Mouse (Mus musculus) liver, adult 2 months (tissue): ENCODE measurements around the gene Rab11fip4. TPM values are rescaled to one million over a fixed set of nuclear protein-coding genes. Genes with fewer than 3 reads are reported as not detected.

Experiments used
- DNase-seq: peaks from one replicate; pipeline ENCODE4 v3.0.0-alpha.2; 2011; ENCODE audit warnings: low read depth, low spot score; ENCODE audit errors: extremely low read depth
- H3K27ac ChIP-seq: fragments of 200-500 bp; replicated peaks from 2 replicates; pipeline ENCODE4 v1.5.1; 2012; ENCODE audit warnings: low read depth, mild to moderate bottlenecking, control low read depth, inconsistent platforms, low read length; ENCODE audit not compliant: insufficient read depth
- H3K27me3 ChIP-seq: fragments of 200-500 bp; 2 replicates; pipeline ENCODE4 v1.6.1; 2012; ENCODE audit warnings: mild to moderate bottlenecking, moderate library complexity, low read length, inconsistent platforms; ENCODE audit not compliant: control insufficient read depth, insufficient read depth
- H3K36me3 ChIP-seq: fragments of 200-500 bp; 2 replicates; pipeline ENCODE4 v1.6.1; 2012; ENCODE audit warnings: low read length, inconsistent platforms; ENCODE audit not compliant: control insufficient read depth, insufficient read depth
- H3K4me1 ChIP-seq: fragments of 200-500 bp; 2 replicates; pipeline ENCODE4 v1.6.1; 2011; ENCODE audit warnings: low read length; ENCODE audit not compliant: control insufficient read depth, insufficient read depth
- H3K4me3 ChIP-seq: fragments of 200-500 bp; 2 replicates; pipeline ENCODE4 v1.5.1; 2011; ENCODE audit warnings: low read depth, mild to moderate bottlenecking, control low read depth, low read length, moderate library complexity; ENCODE audit not compliant: insufficient read depth
- H3K79me2 ChIP-seq: fragments of 200-500 bp; 2 replicates; pipeline ENCODE4 v1.6.1; 2012; ENCODE audit warnings: inconsistent platforms, mild to moderate bottlenecking, low read length, moderate library complexity; ENCODE audit not compliant: control insufficient read depth, insufficient read depth
- H3K9ac ChIP-seq: fragments of 200-500 bp; 2 replicates; pipeline ENCODE4 v1.6.1; 2012; ENCODE audit warnings: low read depth, mild to moderate bottlenecking, control low read depth, inconsistent platforms, low read length
- CTCF ChIP-seq: fragments of 200-500 bp; IDR thresholded peaks from 2 replicates; pipeline ENCODE4 v1.5.1; 2011; ENCODE audit warnings: low read depth, low read length, control low read depth
- POLR2A ChIP-seq: fragments of 200-500 bp; IDR thresholded peaks from 2 replicates; pipeline ENCODE4 v1.6.1; 2011; ENCODE audit warnings: low read length, control low read depth; ENCODE audit not compliant: insufficient read depth; ENCODE audit errors: extremely low read depth
- WGBS: fragments of 180-500 bp; shearing (Covaris S2); methylation state at CpG from one replicate; pipeline ENCODE4 v1.1.7; 2018; 5-methylcytosine and 5-hydroxymethylcytosine counted together
- polyA plus RNA-seq: library from polyadenylated mRNA; depleted of rRNA; stranded (reverse); fragments of >200 nt; gene quantifications from 2 replicates; pipeline ENCODE4 v1.2.3, GENCODE M21; 2012
- total RNA-seq: library from RNA; depleted of rRNA; stranded (reverse); fragments of >200 nt; gene quantifications from 2 replicates; pipeline ENCODE4 v1.2.3, GENCODE M21; 2014

Gene Rab11fip4
- total and polyA plus RNA-seq, 2 experiments: 3.1 to 8.1 TPM

DNA sequence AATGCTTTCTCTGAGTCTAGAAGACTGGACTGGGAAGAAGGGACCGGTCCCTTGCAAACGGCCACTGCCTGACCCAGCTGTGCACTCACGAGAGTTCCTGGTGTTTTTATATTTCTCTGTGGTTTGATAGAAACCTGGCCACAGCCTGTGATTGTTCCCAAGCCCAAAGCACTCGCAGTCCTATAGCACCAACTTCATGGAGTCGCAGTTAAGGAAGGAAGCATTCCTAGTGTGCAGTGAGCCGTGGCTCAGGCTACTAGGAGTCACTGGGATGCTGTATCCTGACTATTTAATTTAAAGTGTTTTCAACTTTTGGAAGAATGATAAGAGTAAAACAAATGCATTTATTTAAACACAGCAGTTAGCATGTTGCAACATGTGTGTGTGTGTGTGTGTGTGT is 39.5 kb downstream of the Rab11fip4 start:
- Histone ChIP-seq H3K27ac (no peak overlapping the region), H3K4me3 (no peak overlapping the region), H3K27me3 (no peaks in the 10 kb centered on the region), H3K79me2 (no peaks in the 10 kb centered on the region), H3K36me3 (no peaks in the 10 kb centered on the region), H3K4me1 (no peaks in the 10 kb centered on the region), H3K9ac (no peak overlapping the region)
- WGBS: 83% methylated on average over 6 of the region's 6 CpGs
- DNase-seq: no peak
- no peak for TF ChIP-seq POLR2A
- TF ChIP-seq CTCF: no peak

DNA sequence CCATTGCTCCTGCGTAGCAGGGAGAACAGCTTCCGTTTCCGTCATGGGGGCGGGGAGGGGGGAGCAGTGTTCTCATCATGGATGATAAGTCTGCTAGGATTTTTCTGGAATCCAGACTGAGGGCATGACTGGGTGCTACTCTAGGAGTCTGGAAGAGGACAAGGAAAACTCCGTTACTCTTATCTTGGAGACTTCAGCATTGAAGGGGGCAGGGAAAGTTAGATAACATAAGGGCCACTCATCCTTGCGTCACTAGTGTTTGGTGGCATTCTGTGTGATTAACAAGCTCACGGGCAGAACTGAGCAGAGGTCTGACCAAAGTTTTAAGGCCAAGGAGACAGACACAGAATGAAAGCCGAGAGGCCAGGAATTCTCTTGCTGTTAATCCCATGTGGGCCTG is 42.4 kb downstream of the Rab11fip4 start:
- no peaks in the 10 kb centered on the region for H3K27me3 ChIP-seq
- no peaks in the 10 kb centered on the region for H3K79me2 ChIP-seq
- no peak overlapping the region for H3K9ac ChIP-seq
- 76% methylated on average over 8 of the region's 8 CpGs for WGBS
- H3K27ac ChIP-seq: no peak overlapping the region
- H3K4me1 ChIP-seq: no peaks in the 10 kb centered on the region
- no peak overlapping the region for H3K4me3 ChIP-seq
- TF ChIP-seq CTCF: no peak
- no peak for TF ChIP-seq POLR2A
- no peak for DNase-seq
- no peaks in the 10 kb centered on the region for H3K36me3 ChIP-seq

DNA sequence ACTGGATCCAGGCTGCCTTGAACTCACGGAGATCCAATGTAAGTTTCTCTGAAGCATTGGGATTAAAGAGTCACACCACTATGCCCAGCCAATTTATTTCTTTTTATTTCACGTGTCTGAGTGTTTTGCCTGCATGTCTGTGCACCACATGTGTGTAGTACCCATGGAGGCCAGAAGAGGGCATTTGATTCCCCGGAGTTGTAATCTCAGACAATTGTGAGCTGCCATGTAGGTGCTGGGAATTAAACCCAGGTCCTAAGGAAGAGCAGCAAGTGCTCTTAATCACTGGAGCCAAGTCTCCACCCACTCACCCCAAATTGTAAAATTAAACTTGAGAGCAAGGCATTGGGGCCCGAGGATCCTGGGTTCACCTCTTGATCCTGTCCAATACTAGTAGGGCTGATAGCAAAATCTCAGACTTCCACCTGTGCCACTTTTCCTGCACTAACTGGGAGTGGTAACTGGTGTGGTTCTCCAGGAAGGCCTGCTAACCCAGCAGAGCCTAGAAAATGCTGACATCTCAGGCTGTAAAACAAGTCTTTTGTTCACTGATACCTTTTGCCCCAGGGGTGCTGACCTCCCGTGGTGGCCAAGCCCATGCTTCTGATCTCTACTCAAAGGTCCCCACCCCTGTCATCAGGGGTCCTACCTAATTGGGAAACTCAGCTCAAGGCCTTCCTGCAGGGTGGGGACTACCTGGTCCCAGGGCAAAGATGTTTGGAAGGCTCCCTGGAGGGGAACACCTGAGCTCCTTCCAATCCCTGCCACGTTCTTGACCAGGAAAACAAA is 44.8 kb downstream of the Rab11fip4 start:
- no peak for TF ChIP-seq POLR2A
- no peak for TF ChIP-seq CTCF
- Histone ChIP-seq H3K27me3 (no peaks in the 10 kb centered on the region), H3K79me2 (no peaks in the 10 kb centered on the region), H3K36me3 (no peaks in the 10 kb centered on the region), H3K4me1 (no peaks in the 10 kb centered on the region), H3K9ac (no peak overlapping the region), H3K27ac (no peak overlapping the region), H3K4me3 (no peak overlapping the region)
- DNase-seq: no peak
- WGBS: 89% methylated on average over 6 of the region's 6 CpGs

DNA sequence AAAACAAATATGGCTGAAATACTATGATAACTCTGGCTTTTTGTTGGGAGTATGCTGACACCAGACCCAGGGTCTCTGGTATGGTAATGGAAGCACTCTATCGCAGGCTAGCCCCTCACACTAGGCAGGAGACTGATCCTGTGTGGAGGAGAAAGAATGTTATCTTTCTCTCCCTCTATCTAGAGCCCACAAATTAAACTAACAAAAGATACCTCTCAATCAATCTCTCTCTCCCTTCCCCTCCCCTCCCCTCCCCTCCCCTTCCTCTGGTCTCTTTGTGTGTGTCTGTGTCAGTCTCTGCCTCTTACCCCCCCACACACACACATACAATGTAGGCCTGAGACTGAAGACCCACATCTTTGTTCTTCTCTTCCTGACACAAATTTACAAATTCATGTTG is 45.5 kb downstream of the Rab11fip4 start:
- H3K4me3 ChIP-seq: no peak overlapping the region
- TF ChIP-seq POLR2A (no peak), CTCF (no peak)
- WGBS: 94% methylated on average over 1 of the region's 1 CpGs
- no peak overlapping the region for H3K27ac ChIP-seq
- H3K36me3 ChIP-seq: no peaks in the 10 kb centered on the region
- H3K27me3 ChIP-seq: no peaks in the 10 kb centered on the region
- H3K4me1 ChIP-seq: no peaks in the 10 kb centered on the region
- no peak for DNase-seq
- H3K9ac ChIP-seq: no peak overlapping the region
- no peaks in the 10 kb centered on the region for H3K79me2 ChIP-seq

DNA sequence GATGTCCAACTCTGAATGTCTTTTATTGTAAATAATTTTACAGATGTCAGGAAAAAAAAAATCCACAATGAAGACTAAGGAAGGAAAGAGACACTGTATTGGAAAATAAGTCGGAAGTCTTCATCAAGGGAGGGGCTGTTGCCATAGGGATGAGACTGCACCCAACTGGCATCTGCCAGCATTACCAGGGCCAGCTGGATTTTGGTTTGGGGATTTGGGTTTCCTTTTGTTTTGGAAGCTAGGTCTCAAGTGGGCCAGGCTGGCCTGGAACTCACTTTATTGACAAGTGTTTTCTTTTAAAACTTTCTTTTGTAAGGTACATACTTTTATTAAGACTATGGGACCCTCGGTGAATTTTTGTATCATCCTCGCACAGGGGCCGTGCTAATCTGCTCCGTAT is 47.7 kb downstream of the Rab11fip4 start:
- Histone ChIP-seq H3K27ac (no peak overlapping the region), H3K4me1 (no peaks in the 10 kb centered on the region), H3K27me3 (no peaks in the 10 kb centered on the region), H3K9ac (no peak overlapping the region), H3K36me3 (no peaks in the 10 kb centered on the region), H3K4me3 (no peak overlapping the region), H3K79me2 (no peaks in the 10 kb centered on the region)
- DNase-seq: no peak
- no peak for TF ChIP-seq POLR2A
- TF ChIP-seq CTCF: no peak
- WGBS: 88% methylated on average over 5 of the region's 5 CpGs
